Mouse (Mus musculus) embryo, embryonic 10.5 days (tissue): ENCODE results near the gene Slx4.
A peak's percentile ranks its signal among the peaks of the same experiment; 100 is the strongest.
"Not testable (repeated sequence)": the region's sequence is repeated elsewhere in the genome, so short reads cannot be mapped to it uniquely, and the experiment has no call there.

ENCODE experiments used
- DNase-seq: peaks from one replicate; pipeline ENCODE4 v3.0.0-alpha.2; 2015; ENCODE audit warnings: low spot score

Gene Slx4

GRCm38 (mm10) chr16:4003489-4004398 lies at the start of gene Slx4:
Slx4 (minus strand) TSS chr16:4003770.
- DNase-seq: peak; percentile 99

- DNase-seq: no peak
These were observed 49.0 kb upstream of the Slx4 start for GRCm38 (mm10) chr16:4052601-4053000.

GRCm38 (mm10) chr16:4045524-4045923 lies 42.0 kb upstream of the Slx4 start:
- no peak for DNase-seq

GRCm38 (mm10) chr16:4044093-4044492 lies 40.5 kb upstream of the Slx4 start:
- no peak for DNase-seq

GRCm38 (mm10) chr16:4041646-4042045 lies 38.1 kb upstream of the Slx4 start:
- no peak for DNase-seq

GRCm38 (mm10) chr16:4040206-4040605 lies 36.6 kb upstream of the Slx4 start:
- no peak for DNase-seq

- no peak for DNase-seq
These were observed 34.1 kb upstream of the Slx4 start for GRCm38 (mm10) chr16:4037690-4038089.

- no peak for DNase-seq
These were observed 33.2 kb upstream of the Slx4 start, which contains the start of gene Dnase1 for GRCm38 (mm10) chr16:4036807-4037206. Dnase1 (plus strand) TSS chr16:4036942.

- DNase-seq: no peak
These were observed 32.0 kb upstream of the Slx4 start for GRCm38 (mm10) chr16:4035575-4035974.

GRCm38 (mm10) chr16:4034476-4034875 lies 30.9 kb upstream of the Slx4 start:
- DNase-seq: no peak

GRCm38 (mm10) chr16:4033971-4034370 lies 30.4 kb upstream of the Slx4 start:
- no peak for DNase-seq

- DNase-seq: no peak
These were observed 28.8 kb upstream of the Slx4 start for GRCm38 (mm10) chr16:4032341-4032748.

- DNase-seq: no peak
These were observed 28.1 kb upstream of the Slx4 start for GRCm38 (mm10) chr16:4031441-4032274.

- no peak for DNase-seq
These were observed 26.9 kb upstream of the Slx4 start for GRCm38 (mm10) chr16:4030501-4030900.

GRCm38 (mm10) chr16:4029371-4029841 lies 25.8 kb upstream of the Slx4 start:
- DNase-seq: no peak

- DNase-seq: no peak
These were observed 23.6 kb upstream of the Slx4 start for GRCm38 (mm10) chr16:4027211-4027610.

GRCm38 (mm10) chr16:4026672-4027071 lies 23.1 kb upstream of the Slx4 start:
- no peak for DNase-seq

GRCm38 (mm10) chr16:4022719-4023118 lies 19.1 kb upstream of the Slx4 start:
- DNase-seq: no peak

GRCm38 (mm10) chr16:4021241-4021640 lies 17.7 kb upstream of the Slx4 start:
- DNase-seq: no peak

- peak; percentile 13 for DNase-seq
These were observed 13.9 kb upstream of the Slx4 start for GRCm38 (mm10) chr16:4017466-4017865.

- not testable (repeated sequence) for DNase-seq
These were observed 13.2 kb upstream of the Slx4 start for GRCm38 (mm10) chr16:4016786-4017185.

- DNase-seq: no peak
These were observed 10.6 kb upstream of the Slx4 start for GRCm38 (mm10) chr16:4014040-4014668.
